Mouse (Mus musculus) adipocyte (in vitro differentiated cells): ENCODE measurements around the gene Tenm3.

Experiments used
- DNase-seq: peaks from one replicate; pipeline ENCODE4 v3.0.0-alpha.2; 2016; ENCODE audit warnings: low spot score

Gene Tenm3

DNA sequence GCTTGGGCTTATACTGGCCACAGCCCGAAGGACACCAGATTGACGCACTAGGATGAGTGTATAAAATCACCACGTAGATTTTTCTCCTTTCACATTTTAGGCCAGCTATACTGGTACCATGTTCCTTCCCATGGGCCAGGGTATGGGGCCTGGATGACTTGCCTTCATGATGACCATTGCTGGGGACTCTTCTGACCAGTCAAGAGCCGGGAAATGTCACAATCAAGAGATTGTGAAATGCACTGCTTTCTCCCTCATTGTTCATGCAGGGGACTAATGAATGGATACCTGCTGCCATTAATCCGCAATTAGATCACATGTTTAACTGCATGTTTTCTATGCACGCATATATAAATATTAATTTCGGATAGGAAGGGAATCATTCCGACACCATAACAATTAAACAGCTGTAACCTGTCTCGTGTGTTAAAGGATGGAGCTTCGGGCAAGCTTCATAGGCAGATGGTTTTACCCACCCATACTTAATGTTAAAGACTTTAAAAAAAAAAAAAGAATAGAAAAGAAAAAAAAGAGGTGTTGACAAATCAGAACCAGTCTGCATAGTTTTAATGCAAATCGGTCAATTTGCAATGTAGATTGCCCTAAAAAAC lies 521.0 kb downstream of the Tenm3 start:
- no peak for DNase-seq

DNA sequence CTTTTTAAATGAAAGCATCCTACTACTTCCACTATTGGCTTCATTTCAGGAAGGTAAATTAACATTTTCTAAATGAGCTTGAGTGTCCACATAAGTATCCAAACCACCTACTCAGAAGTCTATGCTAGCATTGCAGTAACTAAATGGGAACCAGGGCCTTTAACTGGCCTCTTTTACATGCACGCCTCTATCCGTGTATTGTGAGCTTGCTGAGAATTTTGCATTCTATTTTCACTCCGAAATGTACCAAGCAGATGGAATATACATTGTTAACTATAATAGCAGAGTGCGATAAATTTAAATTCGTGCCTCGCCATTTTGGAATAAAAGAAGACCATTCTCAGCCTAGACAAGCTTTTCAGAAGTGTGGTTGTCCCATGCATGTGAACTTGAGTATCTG lies 521.5 kb downstream of the Tenm3 start:
- no peak for DNase-seq

- no peak for DNase-seq
Measured at GRCm38 (mm10) chr8:48319674-48320073, 524.1 kb downstream of the Tenm3 start.

DNA sequence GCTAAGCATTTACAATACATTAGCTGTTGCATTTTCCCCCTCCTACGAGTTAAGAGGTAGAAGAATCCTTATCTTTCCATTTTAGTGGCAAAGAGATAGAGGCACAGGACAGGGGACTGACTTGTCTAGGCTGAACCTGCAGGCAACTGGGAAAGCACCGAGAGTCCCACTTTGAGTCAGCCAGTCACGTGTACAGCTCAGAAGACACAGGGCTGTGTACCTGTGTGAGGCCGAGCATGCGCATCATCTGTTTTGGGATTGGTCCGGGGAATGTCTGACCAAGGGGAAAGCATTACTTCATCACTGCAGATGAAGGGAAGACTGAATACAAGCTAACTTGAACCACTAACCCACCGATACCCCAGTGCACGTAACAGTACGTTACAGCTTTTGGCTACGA lies 526.3 kb downstream of the Tenm3 start:
- no peak for DNase-seq

DNA sequence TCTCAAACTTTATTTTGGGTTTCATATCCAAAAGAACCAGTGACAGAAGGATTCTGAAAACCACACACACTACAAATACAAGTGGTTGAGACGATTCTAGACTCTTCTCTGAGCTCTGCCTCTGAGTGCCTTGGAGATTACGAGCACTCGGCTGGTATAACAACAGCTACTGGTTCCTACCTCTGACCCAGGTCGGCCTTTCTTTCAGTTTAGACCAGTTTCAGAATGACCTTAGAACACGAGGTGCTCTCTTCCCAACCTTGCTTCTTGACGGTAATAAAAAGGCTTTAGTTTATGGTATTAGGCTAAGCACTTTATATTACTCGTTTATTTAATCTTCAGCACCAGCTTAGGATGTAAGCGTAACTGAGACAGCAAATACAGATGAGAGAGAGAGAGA lies 528.1 kb downstream of the Tenm3 start:
- no peak for DNase-seq

DNA sequence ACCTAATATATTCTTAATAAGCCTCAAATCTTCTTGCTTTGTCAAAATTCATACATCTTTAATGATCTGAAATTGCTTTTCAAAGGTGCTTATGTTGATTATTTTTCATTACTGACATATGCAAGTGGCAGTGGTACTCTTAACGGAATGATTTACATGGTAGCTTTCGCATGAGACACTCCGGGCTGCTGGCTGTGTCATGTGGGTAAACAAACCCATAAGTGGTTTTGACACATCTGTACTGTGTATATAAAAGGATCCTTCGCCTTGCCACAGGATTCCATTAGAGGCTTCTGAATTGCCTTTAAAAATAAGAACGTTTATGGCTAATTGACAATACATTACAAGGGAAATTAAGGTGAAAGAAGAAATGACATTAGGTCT lies 529.8 kb downstream of the Tenm3 start:
- no peak for DNase-seq

DNA sequence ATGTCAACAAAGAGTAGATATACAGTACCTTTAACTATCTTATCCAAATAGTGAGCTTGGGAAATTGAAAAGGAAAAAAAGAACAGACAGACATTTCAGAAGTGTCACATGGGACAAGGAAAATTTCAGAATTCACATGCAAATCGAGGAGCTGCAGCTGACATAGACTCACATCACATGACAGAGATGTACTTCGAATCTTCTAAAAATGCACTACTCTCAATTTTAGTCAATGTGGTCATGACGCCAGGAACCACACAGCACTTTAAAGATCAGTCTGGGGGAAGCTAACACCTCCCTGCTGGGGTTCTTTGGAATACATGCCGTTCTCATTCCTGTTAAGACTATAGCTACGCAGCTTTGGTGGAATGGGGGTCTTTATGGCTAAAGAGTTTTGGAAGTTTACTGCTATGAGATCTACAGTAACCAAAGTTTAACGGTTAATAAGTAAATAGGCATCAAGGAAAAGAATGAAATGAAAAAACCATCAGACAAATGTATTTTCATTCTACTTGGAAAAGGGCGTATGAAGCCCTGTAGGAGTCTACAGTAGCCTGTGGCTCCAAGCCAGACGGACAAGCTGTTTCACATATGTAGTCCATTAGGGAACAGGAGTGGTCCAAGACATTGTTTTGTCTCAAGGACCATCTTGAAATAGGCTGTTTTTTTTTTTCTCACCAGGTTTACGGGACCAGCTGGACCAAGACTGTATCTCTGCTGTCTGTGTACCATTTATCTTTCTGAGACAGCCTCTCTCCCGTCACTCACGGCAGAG lies 530.4 kb downstream of the Tenm3 start:
- no peak for DNase-seq

DNA sequence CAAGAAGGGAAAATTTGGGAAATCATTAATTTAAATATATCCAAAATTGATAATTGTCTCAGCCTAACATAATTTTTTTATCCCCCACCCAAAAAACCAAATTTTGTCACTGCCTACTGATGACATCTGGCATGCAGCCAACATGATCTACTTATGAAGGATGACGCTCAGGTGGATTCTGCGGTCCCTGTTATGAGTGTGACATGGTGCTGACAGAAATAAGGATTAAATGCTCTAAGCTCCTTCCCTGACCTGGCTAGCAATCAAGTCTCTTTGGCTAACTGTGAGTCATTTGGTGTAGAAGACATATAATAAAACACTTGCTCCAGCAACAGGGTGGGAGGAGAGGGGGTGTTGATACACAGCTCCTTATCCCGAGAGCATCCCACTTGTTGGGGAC lies 532.0 kb downstream of the Tenm3 start:
- no peak for DNase-seq

DNA sequence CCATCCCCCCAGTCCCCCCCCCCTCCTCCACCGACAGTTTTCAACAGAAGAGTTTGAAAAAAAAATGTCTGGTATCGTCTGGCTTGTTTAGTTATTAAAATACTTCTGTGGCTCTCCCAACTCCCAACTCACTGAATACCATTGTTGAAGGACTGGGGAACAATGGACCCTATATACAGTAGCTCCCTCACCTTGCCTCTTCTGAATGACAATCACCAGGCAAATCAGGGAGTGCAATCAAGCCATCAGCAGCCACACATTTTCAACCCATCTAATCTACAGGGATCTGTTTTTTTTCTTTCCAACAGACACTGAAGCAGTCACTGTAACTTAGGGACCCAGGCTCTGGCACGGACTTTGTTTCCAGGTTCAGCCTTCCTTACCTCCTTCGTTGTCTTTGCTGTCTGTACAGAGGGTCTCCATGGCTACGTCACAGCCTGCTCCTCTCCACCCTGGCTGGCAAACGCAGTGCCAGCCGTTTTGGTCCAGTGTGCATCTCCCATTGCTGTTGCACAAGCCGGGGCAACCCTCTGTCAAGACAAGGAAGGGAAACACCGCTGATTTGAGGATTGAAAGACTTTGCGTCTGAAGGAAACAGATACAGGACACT lies 533.4 kb downstream of the Tenm3 start:
- DNase-seq: no peak

DNA sequence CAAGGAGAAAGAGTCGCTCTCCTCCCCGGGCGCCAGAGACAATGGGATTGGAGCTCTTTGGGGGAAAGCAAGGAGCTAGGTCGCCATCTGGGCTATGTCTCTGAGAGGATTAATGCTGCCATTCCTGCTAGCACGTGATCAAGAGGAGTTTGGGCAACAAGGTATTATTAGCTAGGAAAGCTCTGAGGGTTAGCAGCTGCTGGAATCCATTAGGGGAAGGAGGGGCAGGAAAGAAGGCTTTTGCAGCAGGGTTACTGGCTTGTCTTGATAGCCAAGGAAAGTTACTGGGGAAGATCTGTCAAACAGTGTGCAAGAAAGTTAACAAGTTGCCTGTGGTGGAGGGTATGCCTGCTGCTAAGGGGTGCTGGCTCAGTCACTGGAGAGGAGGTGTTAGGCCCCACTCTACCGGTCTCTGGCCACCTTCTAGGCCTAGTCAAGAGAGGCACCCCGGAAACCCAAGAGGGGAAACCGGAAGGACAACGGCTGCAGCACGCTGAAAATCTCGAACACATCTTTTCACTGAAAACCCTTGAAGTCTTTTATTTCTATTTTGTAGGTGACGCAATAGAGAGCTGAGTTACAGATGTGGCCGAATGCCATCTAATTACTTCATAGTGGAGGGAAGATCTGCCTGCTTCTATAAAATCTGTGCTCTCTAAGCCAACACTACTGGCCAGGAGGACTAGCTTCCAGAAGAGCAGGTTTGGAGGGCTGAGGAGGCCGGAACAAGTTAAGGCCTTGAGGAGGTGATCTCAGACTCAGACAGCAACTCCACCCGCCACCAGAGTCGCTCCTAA lies 534.4 kb downstream of the Tenm3 start:
- DNase-seq: peak; percentile 17

DNA sequence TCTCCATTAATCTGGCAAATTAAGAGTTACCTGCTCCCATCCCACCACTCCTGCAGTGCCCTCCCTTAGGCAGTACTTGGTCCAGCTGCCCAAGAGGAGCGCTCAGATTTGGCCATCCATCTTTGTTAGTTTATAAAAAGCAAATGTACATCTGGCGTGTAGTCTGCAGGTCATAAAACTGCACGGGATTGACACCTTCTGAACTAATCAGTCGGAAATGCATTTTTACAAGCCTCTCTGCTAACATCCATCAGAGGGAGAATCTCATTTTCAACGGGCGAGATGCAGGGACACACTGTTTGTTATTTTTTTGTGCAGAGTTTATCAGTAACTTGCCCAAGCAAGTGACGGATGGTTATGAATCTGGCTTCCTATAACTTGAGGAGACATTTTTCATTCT lies 539.5 kb downstream of the Tenm3 start:
- DNase-seq: no peak

DNA sequence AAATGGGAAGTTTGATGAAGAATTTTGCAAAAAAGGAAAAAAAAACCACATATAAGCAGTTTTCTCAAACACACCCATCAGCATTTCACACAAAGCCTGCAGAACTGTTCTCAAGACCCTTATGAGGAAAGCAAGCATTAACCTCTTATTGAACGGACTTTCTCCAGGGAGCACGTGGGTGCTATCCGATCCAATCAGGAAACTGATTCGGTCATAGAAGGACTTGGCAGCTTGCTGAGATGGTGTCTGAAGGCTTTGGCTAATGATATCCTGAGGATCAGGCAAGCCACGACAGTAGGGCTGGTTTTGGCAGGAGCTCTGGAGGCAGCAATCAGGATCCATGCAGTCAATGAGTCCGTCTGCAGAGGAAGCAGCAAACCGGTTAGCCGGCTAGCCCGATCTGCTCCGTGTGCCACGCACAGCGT lies 543.1 kb downstream of the Tenm3 start:
- DNase-seq: no peak

GRCm38 (mm10) chr8:48300061-48300460 lies 543.7 kb downstream of the Tenm3 start:
- DNase-seq: no peak

DNA sequence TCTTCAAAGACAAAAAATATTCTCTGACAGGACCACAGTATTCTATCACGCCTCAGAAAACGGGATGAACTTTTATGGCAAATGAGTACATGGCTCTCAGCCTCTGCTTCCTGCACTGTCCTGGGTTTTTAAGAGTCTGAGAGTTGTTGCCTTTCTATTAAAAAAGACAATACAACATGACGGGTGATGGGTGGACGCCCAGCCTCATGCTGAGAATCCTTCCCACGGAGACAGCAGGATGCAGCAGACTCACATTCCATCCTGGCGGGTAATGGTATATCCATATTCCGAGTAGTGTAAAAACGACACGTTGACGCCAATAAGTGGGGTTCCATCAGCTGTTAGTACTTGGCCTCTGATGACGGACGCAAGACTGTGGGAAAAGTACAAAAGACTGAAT lies 544.4 kb downstream of the Tenm3 start:
- DNase-seq: no peak

DNA sequence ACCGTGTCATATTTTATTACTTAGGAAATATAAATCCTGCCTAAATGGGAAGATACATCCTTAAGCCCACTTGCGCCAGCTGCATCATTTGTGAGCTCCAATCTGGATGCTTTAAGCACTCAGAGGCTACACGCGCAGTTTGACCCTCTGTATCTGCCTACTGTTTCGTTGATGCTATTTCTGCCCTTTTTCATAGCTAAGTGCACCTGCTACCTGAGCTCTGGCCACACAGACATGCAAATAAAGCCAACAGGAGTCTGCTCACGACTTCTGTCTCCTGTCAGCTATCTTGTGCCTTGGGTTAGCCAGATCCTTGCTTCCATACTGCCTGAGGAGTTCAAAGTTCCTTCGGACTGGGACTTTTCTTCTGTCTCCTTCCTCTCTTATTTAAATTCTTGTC lies 547.4 kb downstream of the Tenm3 start:
- no peak for DNase-seq

- no peak for DNase-seq
Measured at GRCm38 (mm10) chr8:48295558-48295957, 548.2 kb downstream of the Tenm3 start.

GRCm38 (mm10) chr8:48293797-48294196 lies 550.0 kb downstream of the Tenm3 start:
- no peak for DNase-seq

DNA sequence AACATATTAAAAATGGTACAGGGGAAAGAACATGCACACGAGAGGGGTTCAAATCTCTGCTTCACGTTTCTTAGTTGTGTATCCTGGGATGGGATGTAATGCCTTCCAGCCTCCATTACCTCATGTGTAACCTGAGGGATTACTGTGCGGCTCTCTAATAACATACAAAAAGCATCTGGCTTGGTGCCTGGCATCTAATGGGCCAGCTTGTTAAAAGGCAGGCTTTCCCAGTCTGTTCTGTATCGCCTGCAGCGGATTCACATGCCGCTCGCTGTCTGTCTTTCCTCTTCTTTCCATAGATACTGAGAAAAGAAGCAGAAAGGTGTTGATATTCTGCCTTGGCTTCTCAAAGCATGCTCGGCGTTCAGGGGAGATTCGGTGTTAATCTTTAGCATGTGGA lies 558.3 kb downstream of the Tenm3 start:
- no peak for DNase-seq

DNA sequence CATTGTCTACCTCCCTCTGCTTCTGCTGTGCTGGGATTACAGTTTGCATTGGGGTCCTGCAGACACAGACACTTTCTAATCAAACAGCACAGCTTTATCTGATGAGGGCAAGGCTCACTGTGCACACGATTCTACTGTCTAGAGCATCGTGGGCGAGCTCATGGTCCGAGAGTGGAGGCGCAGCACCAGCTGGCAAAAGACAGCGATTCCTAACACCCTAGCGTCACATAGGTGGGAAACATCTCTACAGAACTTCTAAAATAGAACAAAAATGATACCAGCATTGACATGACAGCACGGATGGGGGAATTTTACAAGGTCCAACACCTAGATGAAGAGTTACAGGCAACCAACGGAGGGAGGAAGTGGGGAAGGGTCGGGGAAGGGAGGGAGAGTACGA lies 561.9 kb downstream of the Tenm3 start:
- DNase-seq: no peak

GRCm38 (mm10) chr8:48279360-48279759 lies 564.4 kb downstream of the Tenm3 start:
- DNase-seq: no peak

- DNase-seq: no peak
Measured at GRCm38 (mm10) chr8:48277986-48278635, 565.6 kb downstream of the Tenm3 start.

GRCm38 (mm10) chr8:48275066-48275465 lies 568.7 kb downstream of the Tenm3 start:
- no peak for DNase-seq
